Mouse (Mus musculus): ENCODE measurements around the gene Dzip1l. TPM values are rescaled to one million over a fixed set of nuclear protein-coding genes. Genes with fewer than 3 reads are reported as not detected.
A peak's percentile ranks its signal among the peaks of the same experiment; 100 is the strongest.
"Not testable (repeated sequence)": the region's sequence is repeated elsewhere in the genome, so short reads cannot be mapped to it uniquely, and the experiment has no call there.

The Dzip1l gene
- polyA plus RNA-seq (2015; fragmentation: Nextera tagmentation; extraction: Ambion mirVana) = 26.7 and 29.1 TPM in 2 replicates

GRCm38 (mm10) chr9:99629281-99630011, at the start of gene Dzip1l:
TSS of gene Dzip1l (plus strand) at chr9:99629496.
- H3K9me3 ChIP-seq (replicated peaks) = no peaks in the 10 kb centered on the region
- H3K27ac ChIP-seq (replicated peaks) = peak within 1 kb of the TSS; percentile 96
- H3K27me3 ChIP-seq = no peaks in the 10 kb centered on the region
- under 1% methylated on average over 44 of the region's 44 CpGs for WGBS
- H3K4me1 ChIP-seq = peaks cover 33% of the 10 kb centered on the region
- peak within 1 kb of the TSS; percentile 67 for H3K4me2 ChIP-seq (replicated peaks)
- peak within 1 kb of the TSS; percentile 62 for H3K9ac ChIP-seq
- peak; percentile 82 for ATAC-seq (ENCODE audit: insufficient number of reproducible peaks, low FRiP score, low TSS enrichment, low read depth)
- peaks cover 13% of the 10 kb centered on the region; the same call in 1 of the 2 replicates for H3K36me3 ChIP-seq
- peak within 1 kb of the TSS; percentile 63 for H3K4me3 ChIP-seq (replicated peaks)

- Histone ChIP-seq H3K9ac (no peak overlapping the region), H3K4me3 (replicated peaks) (no peak overlapping the region), H3K4me1 (peaks cover 9% of the 10 kb centered on the region), H3K36me3 (peaks cover 29% of the 10 kb centered on the region), H3K9me3 (replicated peaks) (no peaks in the 10 kb centered on the region), H3K27me3 (no peaks in the 10 kb centered on the region), H3K27ac (replicated peaks) (no peak overlapping the region), H3K4me2 (replicated peaks) (no peak overlapping the region)
- 39% methylated on average over 2 of the region's 2 CpGs for WGBS
- no peak for ATAC-seq (ENCODE audit: insufficient number of reproducible peaks, low FRiP score, low TSS enrichment, low read depth)
These were observed 48.6 kb upstream of the Dzip1l start for GRCm38 (mm10) chr9:99580655-99581054.

- peaks cover 16% of the 10 kb centered on the region for H3K36me3 ChIP-seq
- H3K9me3 ChIP-seq (replicated peaks) = no peaks in the 10 kb centered on the region
- no peak for ATAC-seq (ENCODE audit: insufficient number of reproducible peaks, low FRiP score, low TSS enrichment, low read depth)
- no peak overlapping the region for H3K27ac ChIP-seq (replicated peaks)
- no peak overlapping the region for H3K9ac ChIP-seq
- H3K27me3 ChIP-seq = no peaks in the 10 kb centered on the region
- H3K4me1 ChIP-seq = no peaks in the 10 kb centered on the region
- no peak overlapping the region for H3K4me3 ChIP-seq (replicated peaks)
- no peak overlapping the region for H3K4me2 ChIP-seq (replicated peaks)
- WGBS = 23% methylated on average over 8 of the region's 8 CpGs
These were observed 41.6 kb upstream of the Dzip1l start for GRCm38 (mm10) chr9:99587505-99588202.

GRCm38 (mm10) chr9:99591144-99591543, 38.2 kb upstream of the Dzip1l start:
- no peaks in the 10 kb centered on the region for H3K4me1 ChIP-seq
- no peak overlapping the region for H3K9ac ChIP-seq
- no peaks in the 10 kb centered on the region for H3K36me3 ChIP-seq
- H3K4me2 ChIP-seq (replicated peaks) = no peak overlapping the region
- no peaks in the 10 kb centered on the region for H3K9me3 ChIP-seq (replicated peaks)
- no peak overlapping the region for H3K4me3 ChIP-seq (replicated peaks)
- no peak for ATAC-seq (ENCODE audit: insufficient number of reproducible peaks, low FRiP score, low TSS enrichment, low read depth)
- no peaks in the 10 kb centered on the region for H3K27me3 ChIP-seq
- WGBS = 56% methylated on average over 8 of the region's 8 CpGs
- H3K27ac ChIP-seq (replicated peaks) = no peak overlapping the region

- not testable (repeated sequence) for H3K4me1 ChIP-seq; H3K4me2 ChIP-seq (replicated peaks); H3K9me3 ChIP-seq (replicated peaks); H3K9ac ChIP-seq; H3K4me3 ChIP-seq (replicated peaks); H3K27ac ChIP-seq (replicated peaks); ATAC-seq (ENCODE audit: insufficient number of reproducible peaks, low FRiP score, low TSS enrichment, low read depth); H3K27me3 ChIP-seq; H3K36me3 ChIP-seq
- 95% methylated on average over 6 of the region's 6 CpGs for WGBS
These were observed 30.2 kb upstream of the Dzip1l start for GRCm38 (mm10) chr9:99599127-99599526.

GRCm38 (mm10) chr9:99603566-99603965, 25.7 kb upstream of the Dzip1l start:
- H3K4me3 ChIP-seq (replicated peaks) = no peak overlapping the region
- no peak overlapping the region for H3K9ac ChIP-seq
- H3K9me3 ChIP-seq (replicated peaks) = no peaks in the 10 kb centered on the region
- no peaks in the 10 kb centered on the region for H3K27me3 ChIP-seq
- H3K36me3 ChIP-seq = no peaks in the 10 kb centered on the region
- WGBS = 43% methylated on average over 2 of the region's 2 CpGs
- H3K27ac ChIP-seq (replicated peaks) = no peak overlapping the region
- H3K4me2 ChIP-seq (replicated peaks) = no peak overlapping the region
- ATAC-seq (ENCODE audit: insufficient number of reproducible peaks, low FRiP score, low TSS enrichment, low read depth) = no peak
- H3K4me1 ChIP-seq = no peaks in the 10 kb centered on the region

GRCm38 (mm10) chr9:99612202-99612601, 17.1 kb upstream of the Dzip1l start, which contains the start of gene A4gnt:
TSS of gene A4gnt (plus strand) at chr9:99612502.
- Histone ChIP-seq H3K4me2 (replicated peaks) (no peak within 1 kb of the TSS), H3K9me3 (replicated peaks) (no peaks in the 10 kb centered on the region), H3K9ac (no peak within 1 kb of the TSS), H3K4me1 (no peaks in the 10 kb centered on the region), H3K36me3 (no peaks in the 10 kb centered on the region), H3K27me3 (no peaks in the 10 kb centered on the region), H3K4me3 (replicated peaks) (no peak within 1 kb of the TSS), H3K27ac (replicated peaks) (no peak within 1 kb of the TSS)
- 31% methylated on average over 2 of the region's 2 CpGs for WGBS
- no peak for ATAC-seq (ENCODE audit: insufficient number of reproducible peaks, low FRiP score, low TSS enrichment, low read depth)

- no peak overlapping the region for H3K27ac ChIP-seq (replicated peaks)
- no peak for ATAC-seq (ENCODE audit: insufficient number of reproducible peaks, low FRiP score, low TSS enrichment, low read depth)
- H3K4me3 ChIP-seq (replicated peaks) = no peak overlapping the region
- 90% methylated on average over 8 of the region's 8 CpGs for WGBS
- no peak overlapping the region for H3K9ac ChIP-seq
- H3K4me1 ChIP-seq = no peaks in the 10 kb centered on the region
- no peaks in the 10 kb centered on the region for H3K27me3 ChIP-seq
- no peaks in the 10 kb centered on the region for H3K9me3 ChIP-seq (replicated peaks)
- no peak overlapping the region for H3K4me2 ChIP-seq (replicated peaks)
- H3K36me3 ChIP-seq = no peaks in the 10 kb centered on the region
These were observed 9.6 kb upstream of the Dzip1l start for GRCm38 (mm10) chr9:99619688-99620087.

GRCm38 (mm10) chr9:99620196-99620595, 9.1 kb upstream of the Dzip1l start:
- no peaks in the 10 kb centered on the region for H3K36me3 ChIP-seq
- no peak overlapping the region for H3K27ac ChIP-seq (replicated peaks)
- H3K4me2 ChIP-seq (replicated peaks) = no peak overlapping the region
- no peak for ATAC-seq (ENCODE audit: insufficient number of reproducible peaks, low FRiP score, low TSS enrichment, low read depth)
- no peaks in the 10 kb centered on the region for H3K4me1 ChIP-seq
- no peak overlapping the region for H3K4me3 ChIP-seq (replicated peaks)
- no peak overlapping the region for H3K9ac ChIP-seq
- no peaks in the 10 kb centered on the region for H3K9me3 ChIP-seq (replicated peaks)
- no peaks in the 10 kb centered on the region for H3K27me3 ChIP-seq
- WGBS = 84% methylated on average over 11 of the region's 11 CpGs

GRCm38 (mm10) chr9:99622034-99622433, 7.3 kb upstream of the Dzip1l start:
- 67% methylated on average over 1 of the region's 1 CpGs for WGBS
- Histone ChIP-seq H3K4me3 (replicated peaks) (no peak overlapping the region), H3K4me1 (no peaks in the 10 kb centered on the region), H3K27me3 (no peaks in the 10 kb centered on the region), H3K4me2 (replicated peaks) (no peak overlapping the region), H3K27ac (replicated peaks) (no peak overlapping the region), H3K9me3 (replicated peaks) (no peaks in the 10 kb centered on the region), H3K9ac (no peak overlapping the region), H3K36me3 (no peaks in the 10 kb centered on the region)
- no peak for ATAC-seq (ENCODE audit: insufficient number of reproducible peaks, low FRiP score, low TSS enrichment, low read depth)

GRCm38 (mm10) chr9:99622966-99623365, 6.3 kb upstream of the Dzip1l start:
- Histone ChIP-seq H3K4me1 (no peaks in the 10 kb centered on the region), H3K36me3 (no peaks in the 10 kb centered on the region), H3K9ac (no peak overlapping the region), H3K27ac (replicated peaks) (no peak overlapping the region), H3K4me3 (replicated peaks) (no peak overlapping the region), H3K27me3 (no peaks in the 10 kb centered on the region), H3K4me2 (replicated peaks) (no peak overlapping the region), H3K9me3 (replicated peaks) (no peaks in the 10 kb centered on the region)
- WGBS = 53% methylated on average over 2 of the region's 2 CpGs
- no peak for ATAC-seq (ENCODE audit: insufficient number of reproducible peaks, low FRiP score, low TSS enrichment, low read depth)

Data from embryonic facial prominence, embryonic 15.5 days (tissue).